Mouse (Mus musculus) megakaryocyte, adult 5-6 weeks (primary cell): ENCODE measurements around the gene Foxp1. TPM values are rescaled to one million over a fixed set of nuclear protein-coding genes. Genes with fewer than 3 reads are reported as not detected.

Source experiments
- ATAC-seq: 2 replicates; pipeline ENCODE4 v1.8.0; 2016; ENCODE audit warnings: mild to moderate bottlenecking, inconsistent platforms; ENCODE audit not compliant: poor library complexity, severe bottlenecking
- total RNA-seq, 2 experiments: library from RNA; stranded (forward) in 1 of 2; stranded (reverse) in 1 of 2; fragments of 153-499, 151-499 nt in 1 of 2; fragments of 221-1000, 200-1000 nt in 1 of 2; gene quantifications; 2 replicates each; pipeline versions ENCODE4 v1.2.3 to v1.2.4; 2015 to 2017

Foxp1 gene
- total RNA-seq, 2 experiments from 2014 or later, result 59.5 to 85.2 TPM

DNA sequence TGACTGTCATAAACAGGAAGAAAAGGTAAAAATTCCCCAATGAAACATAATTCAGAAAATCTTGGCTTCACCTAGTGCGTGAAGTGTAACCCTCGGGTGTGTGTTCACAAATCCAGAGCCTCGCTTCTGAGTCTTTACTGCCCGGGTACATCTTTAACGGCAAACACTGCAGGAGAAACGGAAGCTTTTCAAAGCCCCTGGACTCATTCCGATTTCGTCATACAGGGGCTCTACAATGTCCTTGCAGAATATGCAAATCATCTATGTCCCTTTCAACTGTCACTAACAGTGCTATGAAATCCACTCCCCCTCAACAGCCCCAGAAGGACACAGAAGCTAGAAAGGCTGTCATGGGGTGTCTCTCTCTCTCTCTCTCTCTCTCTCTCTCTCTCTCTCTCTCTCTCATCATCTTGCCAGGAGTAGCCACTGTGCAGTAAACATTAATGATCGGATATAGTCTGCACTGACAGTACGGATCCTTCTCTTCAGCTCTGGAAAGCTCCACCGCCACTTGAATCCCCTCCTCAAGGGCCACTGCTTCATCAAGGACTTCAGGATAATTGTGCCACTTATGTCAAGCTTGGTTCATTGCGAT is 331.4 kb downstream of the Foxp1 start:
- ATAC-seq, result no peak

DNA sequence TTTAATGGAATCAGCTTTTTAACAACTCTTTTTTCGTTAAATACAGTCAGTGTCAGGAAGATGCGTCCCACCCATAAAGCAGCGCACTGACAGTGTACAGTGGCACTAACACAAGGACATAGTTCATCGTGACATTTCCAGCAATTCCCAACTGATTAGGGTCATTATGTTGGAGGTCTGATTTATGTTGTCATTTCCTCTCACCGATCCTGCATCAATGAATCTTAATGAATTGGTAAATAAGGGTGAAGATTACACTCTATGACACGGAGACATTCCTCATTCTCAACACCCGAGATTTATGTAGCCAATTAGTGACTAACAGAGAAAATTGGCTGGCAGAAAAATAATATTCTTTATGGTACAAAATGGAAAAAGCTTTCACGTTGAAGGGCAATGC is 332.6 kb downstream of the Foxp1 start:
- ATAC-seq, result no peak

DNA sequence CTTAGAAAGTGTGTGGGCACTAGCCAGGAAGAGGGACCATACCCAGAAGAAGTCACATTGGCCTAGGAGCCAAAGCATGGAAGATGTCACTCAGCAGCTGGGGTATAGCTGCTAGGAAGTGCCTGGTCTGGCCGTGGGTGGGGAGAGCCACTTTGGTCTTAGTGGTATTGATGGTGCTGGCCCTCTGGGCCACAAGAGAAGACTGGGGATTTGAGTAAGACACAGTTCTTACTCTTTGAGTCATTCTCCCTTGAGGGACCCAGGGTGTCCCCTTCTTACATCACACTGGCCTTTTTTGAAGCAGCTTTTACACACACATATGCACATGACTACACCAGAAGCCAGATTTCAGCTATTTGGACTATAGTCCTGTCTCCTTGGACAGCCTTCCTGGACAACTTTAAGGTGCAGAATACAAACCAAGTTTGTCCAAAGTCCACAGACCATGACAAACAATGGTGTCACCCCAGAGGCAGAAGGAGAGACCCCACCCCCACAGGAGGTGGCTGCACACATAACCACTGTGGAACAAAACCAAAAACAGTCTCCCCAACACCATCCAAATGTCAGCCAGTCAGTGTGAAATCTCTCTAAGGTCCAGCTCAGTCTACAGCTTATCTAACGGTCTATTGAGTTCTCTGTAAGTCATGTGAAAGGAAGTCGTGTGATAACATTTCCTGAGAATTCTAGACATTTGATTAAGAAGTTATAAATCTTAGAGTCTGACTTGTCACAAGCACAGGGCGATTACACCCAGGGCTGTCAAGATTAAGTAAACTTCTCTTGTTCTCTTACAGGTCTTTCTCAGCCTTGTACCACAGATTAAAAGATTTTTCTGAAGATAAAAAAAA is 333.9 kb downstream of the Foxp1 start:
- peak; percentile 39 for ATAC-seq

DNA sequence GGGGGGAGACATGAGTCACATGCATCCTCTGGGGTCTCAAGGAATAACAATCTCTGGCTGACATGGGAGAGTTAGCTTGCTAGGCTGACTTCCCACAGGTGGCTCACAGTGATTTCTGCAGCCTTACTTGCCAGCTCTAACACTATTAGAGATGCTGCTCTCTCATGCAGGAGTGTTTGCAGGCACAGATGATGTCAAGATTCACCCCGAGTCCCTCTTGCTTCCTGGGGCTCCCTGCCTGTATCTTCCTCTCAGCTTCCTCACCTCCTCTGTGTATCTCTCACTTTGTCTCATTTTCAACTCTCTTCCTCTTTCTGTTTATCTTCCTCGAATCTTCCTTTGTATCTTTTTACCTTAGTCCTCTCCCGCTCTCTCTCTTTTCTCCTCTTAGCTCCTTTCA is 334.6 kb downstream of the Foxp1 start:
- peak; percentile 50 for ATAC-seq

DNA sequence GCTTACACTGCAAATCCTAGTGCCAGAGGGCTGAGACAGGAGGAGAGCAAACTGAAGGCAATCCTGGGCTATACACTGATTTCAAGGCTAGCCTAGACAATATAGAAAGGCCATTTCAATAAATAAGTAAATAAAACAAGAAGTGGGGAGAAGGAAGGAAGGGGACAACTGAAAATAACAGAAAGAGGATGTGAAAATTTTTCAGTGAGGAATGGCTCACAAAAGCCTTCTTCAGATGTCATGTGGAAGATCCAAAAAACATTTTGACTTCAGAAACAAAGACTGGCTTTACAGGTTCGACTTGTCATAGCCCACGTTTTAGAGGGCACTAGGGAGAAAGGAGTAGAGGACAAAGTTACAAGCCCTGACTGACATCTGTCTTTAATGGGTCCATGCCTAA is 335.1 kb downstream of the Foxp1 start:
- peak; percentile 28 for ATAC-seq

DNA sequence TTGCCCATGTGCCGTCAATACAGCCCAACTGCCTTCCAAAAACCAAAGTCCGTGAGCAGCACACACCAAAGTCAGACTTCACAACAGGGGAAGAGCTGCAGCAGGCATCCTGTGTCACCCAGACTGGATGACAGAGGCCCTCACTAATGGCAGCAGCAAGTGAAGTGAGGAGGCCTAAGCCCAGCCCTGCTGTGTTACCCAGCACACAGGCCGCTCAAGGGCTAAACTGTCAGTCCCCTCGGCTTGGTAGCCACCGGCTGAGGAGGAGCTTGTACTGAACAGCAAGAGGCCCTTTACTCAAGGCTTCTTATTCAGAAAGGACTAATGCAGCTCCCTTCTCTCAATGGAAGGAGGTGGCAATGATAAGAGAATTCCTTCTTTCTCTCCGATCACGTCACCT is 336.0 kb downstream of the Foxp1 start:
- ATAC-seq, result no peak

DNA sequence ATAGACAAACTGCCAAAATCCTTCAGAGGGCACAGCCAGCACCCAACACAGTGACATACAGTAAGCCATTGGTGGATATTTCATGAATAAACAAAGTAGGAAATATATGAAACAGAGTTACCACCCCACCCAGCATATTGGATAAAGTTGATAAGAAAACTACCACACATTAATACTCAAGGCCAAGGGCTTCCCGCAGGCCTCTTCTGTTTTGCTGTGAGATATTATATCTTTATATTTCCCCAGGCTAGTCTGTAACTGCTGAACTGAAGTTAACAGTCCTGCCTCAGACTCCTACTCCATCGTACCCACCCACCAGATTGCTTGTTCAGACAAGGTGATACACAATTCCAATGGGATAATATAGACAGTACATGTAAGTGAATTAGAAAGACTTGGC is 336.7 kb downstream of the Foxp1 start:
- ATAC-seq, result no peak

DNA sequence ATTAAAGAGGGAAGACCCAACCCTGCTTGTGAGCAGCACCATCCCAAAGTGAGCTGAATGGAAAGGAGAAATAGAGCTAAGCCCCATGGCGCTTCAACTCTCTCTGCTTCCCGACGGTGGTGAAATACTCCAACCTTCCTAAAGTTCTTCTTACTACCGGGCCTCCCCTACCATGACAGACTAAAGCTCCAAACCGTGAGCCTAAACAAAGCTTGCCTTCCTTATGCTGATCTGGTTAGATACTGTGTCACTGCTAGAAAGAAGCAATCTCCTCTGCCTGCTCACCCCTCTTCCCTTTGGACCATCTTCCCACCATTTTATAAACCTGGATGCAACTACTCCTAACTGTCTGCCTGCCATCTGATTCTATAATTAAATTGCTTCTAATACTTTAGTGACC is 338.5 kb downstream of the Foxp1 start:
- no peak for ATAC-seq

DNA sequence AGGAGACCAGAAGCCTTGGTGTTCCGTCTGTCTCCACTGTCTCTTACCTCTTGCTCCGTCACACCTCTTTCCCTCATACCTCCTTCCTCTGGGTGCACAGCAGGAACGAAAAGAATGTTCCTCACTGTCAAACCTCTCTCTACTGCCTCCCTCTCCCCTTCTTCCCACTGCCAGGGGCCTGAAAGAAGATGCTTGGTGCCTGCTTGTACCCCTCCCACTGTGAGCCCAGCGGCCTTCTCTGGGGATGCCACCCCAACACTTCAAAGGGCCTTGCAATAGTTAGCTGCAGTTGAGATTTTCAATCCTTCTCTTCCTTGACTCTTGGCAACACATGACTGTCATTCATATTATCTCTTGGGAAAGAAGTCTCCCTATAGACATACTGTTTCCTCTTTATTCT is 339.7 kb downstream of the Foxp1 start:
- no peak for ATAC-seq

DNA sequence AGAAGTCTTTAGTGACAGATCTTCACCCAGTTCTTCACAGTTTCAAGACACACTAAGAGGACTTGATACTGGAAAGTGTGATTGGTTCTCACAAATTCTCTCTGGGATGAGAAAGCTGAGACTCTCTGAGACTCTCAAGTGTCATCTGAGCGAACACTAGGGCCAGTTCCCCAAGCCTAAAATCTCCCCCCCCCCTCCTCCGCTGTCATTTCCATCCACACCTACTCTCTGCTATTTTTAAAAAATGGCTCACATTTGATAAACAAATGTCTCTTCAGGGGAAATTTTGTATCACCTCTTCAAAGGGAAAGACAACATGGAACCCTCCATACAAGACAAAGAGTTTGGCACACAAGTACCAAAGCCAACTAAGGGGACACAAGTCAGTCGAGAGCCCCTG is 346.3 kb downstream of the Foxp1 start:
- ATAC-seq, result no peak

DNA sequence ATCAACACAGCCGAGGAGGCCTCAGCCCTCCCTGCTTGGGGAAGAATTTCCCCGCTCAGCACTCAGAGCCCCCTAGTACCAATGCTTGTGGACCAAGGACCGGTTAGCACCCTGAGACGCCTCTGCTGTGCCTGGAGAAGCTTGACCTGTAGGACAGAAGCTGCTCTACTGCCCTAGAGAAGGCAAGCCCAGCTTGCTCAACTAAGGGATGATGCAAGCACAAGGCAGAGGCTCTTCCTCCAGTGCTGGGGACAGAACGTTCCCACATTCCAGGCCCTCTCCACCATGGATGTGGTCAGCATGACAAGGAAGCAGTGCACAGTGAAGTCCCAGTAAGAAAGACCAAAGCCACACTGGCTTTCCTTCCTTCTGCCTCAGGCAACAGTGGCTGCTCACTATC is 347.1 kb downstream of the Foxp1 start:
- ATAC-seq, result peak; percentile 86

DNA sequence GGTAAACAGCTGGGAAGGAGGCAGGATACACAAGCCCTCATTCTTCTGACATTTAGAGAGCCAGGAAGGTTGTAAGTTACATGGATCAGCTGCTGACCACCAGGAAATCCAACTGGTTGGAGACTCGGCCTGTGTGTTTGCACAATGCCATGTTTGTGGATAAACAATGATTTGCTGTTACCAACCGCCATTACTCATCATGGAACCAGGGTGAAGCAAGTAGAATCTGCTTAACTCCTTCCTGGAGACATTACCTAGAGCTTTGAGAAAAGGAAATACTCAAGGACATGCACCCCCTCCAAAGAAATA is 348.7 kb downstream of the Foxp1 start:
- ATAC-seq, result no peak

DNA sequence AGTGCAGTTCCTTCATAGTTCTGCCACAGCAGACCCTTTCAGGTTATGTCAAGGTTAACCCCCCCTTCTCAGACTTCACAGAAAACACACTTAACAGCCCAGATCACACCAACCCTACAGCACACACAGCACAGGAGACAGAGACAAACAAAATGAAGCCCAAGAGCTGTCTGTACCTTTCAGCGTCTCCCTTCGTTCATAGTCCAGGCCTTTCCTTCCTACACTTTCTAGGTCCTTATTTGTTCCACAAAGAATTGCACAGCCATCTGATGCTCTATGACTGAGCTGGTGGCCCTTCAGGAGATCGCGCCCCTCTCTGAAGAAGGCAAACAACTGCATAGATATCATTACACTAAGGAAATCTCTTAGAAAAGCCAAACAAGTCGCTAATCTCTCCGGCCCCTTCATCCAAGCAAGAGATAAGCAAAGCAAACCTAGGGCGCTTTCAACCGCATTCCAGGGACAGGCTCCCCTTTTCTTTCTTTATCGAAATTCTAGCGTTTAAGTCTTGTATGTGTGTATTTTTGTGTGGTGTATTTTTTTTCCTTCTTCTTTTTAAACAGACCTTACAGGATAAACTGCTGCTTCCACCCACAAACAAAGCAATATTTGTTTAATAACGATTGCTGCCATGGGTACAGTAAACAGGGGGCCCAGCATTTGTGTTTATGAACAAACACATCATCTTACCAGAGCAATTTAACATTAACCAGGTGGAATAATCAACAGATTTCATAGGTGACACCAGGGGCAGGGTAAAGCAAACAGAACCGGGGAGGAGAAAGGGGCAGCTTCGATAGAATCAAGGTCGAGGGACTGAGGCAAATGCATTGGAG is 349.2 kb downstream of the Foxp1 start:
- no peak for ATAC-seq

DNA sequence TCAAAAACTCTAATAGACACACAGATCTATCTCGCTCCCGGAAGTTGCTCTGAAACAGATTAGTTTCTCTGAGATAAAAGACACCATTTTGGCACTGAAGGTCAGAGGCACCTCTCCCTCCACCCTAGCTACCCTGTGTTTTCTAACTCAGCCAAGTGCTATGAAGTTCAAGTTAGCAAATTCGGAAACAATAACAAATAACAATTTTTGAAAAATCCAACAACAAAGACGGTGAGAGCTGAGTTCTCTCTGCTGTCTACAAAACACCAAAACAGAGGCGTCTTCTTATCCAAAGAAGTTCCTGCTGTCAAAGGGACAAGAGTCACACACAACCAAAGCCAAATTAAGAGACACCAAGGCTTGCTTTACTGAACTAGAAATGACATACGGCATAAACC is 349.9 kb downstream of the Foxp1 start:
- no peak for ATAC-seq

DNA sequence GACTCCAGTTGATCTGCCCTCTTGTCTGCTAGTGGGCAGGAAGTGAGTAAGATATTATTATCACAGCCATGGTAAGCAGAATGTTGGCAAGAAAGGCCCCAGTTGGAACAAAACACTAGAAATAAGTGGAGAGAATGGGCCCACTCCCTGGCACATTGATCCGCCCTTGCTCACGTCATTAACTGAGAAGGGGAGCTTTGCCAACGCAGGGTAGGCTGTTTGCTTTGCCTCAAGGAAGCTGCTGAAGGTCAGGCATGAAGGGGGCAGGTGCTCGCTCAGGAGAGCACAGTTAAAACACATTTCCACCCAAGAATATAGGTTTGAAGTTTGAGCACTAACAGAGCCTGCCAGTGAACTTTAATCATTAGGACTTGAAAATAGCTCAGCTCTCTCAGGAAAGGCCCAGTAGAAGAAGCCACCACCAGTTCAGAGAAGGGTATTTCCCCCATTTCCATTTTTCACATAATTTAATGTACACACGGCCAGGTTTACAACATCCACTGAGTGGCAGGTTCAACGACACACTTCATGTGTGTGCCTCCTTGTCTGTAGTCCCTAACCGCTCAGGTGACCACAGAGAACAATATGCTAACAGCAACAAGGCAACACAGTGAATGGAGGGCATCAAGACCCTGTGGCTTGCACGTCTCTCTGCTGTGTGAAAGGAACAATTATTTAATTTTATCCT is 350.5 kb downstream of the Foxp1 start:
- ATAC-seq, result no peak

DNA sequence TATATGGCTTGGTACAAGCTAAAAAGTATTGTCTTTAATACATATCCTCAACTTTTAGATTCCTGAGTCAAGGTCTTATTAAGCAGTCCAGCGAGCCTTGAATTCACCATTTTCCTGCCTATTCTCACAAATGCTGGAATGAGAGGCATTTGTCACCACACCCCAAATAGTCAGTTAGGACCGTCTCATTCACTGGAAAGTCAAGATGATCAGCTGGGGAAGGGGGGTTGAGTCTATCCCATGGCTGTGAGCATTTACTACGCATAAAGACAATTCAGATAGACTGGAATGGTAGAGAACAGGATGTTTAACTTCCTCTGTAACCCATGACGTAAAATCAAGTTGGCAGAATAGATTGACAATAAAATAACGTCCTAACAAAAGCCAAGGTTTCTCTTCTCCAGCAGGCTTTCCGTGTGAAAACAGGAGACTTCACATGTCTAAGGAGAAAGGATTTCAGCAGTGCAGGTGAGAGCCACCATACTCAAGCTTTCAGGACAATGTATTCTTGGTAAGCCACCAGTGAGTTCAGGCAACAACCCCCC is 351.2 kb downstream of the Foxp1 start:
- ATAC-seq, result no peak

DNA sequence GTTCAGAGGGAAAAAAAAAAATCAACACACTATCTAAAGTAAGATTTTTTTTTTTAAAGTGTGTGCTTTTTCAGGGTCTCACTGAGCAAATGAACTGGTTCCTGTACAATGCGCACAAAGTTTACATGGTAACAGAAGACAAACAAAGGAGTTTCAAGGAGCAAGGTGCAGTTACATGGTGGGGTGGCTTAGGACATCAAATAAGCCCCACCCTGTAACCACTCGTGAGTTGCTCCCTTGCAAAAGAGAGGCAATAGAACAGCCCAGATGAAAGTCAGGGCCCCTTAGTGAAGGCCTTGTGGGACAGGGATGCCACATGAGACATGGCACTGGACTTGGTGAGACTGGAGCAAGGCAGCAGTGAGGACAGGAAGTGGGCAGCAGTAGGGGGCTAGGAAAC is 353.8 kb downstream of the Foxp1 start:
- ATAC-seq, result no peak

DNA sequence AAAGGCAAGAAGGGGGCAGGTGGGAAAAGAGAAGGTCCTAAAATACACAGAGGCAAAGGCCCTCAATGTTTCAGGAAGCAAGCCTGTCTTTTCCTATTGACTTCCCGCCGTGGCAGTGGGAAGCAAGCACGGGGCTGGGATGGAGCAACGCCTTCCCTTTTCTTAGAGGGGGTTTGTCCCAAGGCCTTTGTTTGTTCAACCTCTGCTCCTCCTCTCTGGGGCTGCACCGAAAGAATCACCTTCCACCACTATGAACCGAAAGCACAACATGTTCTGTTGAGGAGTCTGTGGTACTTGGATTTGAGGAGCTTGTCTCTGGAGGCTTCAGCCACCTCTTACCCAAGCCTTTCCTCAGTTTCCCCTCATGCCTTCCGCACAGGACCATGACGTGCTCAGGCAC is 355.5 kb downstream of the Foxp1 start:
- no peak for ATAC-seq

DNA sequence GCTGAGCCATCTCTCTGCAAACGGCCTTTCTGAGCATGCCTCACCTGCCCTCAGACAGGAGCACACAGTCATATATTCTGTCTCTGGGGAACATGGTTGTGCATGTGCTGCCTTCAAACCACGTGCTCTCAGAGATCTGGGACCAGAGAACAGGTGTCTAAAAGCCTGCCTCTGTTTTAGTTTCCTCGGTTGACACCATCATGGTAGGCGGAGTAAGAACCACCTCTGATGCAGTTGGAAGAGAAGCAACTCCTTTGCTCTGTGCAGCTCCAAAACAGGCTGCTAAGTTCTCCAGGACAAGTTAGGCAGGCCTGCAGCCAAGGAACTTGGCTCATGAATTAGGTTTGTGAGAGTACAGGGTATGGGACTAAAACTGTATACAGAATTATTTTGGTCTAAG is 356.4 kb downstream of the Foxp1 start:
- ATAC-seq, result no peak

DNA sequence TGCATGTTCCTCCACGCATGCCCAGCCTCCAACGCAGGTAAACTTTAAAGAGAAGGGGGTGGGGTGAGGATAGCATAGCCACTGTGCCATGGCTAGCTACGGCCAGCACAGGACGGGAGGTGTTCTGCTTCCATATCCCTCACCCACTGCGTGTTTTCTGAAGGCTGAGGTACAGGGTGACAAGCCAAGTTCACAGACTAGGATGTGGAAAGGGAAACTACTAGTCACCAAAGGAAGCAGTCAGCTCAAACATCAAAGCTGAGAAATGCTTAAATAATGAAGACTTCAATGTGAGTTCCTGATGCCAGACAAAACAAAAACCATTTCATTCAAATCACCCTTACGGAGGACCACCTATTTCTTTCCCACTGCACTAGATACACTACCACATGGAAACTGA is 357.8 kb downstream of the Foxp1 start:
- ATAC-seq, result no peak

DNA sequence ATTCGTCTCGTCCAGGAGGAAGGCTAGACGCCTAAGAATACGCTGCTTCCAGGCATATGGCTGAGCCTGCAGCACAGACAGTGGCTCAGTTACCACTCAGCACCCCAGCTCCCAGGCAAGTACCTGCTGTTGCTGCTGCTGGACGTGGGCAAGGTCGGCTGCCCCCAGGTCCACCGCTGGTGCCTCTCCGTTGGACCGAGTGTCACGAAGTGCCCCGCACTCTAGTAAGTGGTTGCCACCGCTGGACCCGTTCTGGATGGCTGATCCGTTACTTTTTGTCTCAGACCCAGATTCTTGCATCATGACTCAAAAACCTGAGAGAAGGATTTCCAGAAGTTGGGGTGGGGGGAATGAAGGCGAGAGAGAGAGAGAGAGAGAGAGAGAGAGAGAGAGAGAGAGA is 359.8 kb downstream of the Foxp1 start:
- no peak for ATAC-seq
